Mouse (Mus musculus) T-helper 1 cell (primary cell): ENCODE measurements around the gene Actl6a.

Source experiments
- in situ Hi-C: fragments of 300-600 bp; cut with MboI, MseI; formaldehyde crosslinking; loops from one replicate; pipeline ENCODE4 v1.15.1; 2025; ENCODE audit warnings: high pct_unique_total_duplicates

Actl6a gene

DNA sequence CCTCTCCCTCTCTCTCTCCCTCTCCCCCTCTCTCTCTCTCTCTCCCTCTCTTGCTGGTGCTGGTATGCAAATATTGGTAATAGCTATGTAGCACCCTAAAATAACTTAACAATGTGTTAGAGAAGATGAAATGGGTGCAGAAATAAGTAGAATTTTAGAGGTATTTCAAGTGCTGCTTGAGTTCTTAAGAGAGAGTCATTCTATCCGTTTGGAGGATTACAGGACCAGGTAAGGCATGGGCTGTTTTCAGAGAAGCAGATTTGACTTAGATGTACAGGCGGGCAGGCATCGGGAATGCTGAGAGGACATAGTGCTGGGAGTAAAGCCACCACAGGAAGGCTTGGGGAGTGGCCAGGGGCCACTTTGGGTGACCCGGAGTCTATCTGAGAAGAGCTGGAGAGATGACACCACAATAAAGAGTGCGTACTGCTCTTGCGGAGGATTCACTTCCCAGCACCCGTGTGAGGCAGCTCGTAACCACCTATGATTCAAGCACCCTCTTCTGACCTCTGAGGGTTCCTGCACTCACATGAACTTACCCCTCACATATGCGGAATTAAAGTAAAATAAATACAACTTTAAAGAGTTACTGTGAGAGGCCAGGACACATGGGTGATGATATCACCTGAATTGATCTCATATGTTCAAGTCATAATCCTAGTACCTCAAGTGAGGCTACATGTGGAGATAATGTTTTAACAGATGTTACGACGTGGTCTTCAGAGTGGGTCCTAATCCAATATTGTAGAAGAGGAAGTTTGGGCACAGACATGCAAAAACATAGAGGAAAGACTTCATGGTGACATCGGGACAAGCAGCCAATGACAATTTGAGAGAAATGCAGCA lies 11.1 kb upstream of the Actl6a start:
- in situ Hi-C loops, result loop anchor here (5.0 kb wide), 1 partner anchor 83 kb away; no protein-coding TSS in a partner anchor

DNA sequence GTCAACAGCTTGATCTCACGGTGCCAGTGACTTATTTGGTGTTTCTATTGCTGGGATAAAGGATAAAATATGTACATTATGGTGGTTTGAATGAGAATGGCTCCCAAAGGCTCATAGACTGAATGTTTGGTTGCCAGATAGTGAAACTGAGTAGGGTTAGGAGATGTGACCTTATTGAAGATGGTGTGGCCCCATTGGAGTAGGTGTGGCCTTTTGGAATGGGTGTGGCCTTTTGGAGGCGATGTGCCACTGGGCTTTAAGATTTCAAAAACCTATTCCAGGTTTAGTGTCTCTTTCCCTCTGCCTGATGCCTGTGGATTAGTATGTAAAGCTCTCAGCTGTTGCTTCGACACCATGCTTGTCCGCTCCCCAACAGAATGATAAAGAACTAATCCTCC lies 10.5 kb upstream of the Actl6a start:
- in situ Hi-C loops, result loop anchor here (5.0 kb wide), 1 partner anchor 83 kb away; no protein-coding TSS in a partner anchor

DNA sequence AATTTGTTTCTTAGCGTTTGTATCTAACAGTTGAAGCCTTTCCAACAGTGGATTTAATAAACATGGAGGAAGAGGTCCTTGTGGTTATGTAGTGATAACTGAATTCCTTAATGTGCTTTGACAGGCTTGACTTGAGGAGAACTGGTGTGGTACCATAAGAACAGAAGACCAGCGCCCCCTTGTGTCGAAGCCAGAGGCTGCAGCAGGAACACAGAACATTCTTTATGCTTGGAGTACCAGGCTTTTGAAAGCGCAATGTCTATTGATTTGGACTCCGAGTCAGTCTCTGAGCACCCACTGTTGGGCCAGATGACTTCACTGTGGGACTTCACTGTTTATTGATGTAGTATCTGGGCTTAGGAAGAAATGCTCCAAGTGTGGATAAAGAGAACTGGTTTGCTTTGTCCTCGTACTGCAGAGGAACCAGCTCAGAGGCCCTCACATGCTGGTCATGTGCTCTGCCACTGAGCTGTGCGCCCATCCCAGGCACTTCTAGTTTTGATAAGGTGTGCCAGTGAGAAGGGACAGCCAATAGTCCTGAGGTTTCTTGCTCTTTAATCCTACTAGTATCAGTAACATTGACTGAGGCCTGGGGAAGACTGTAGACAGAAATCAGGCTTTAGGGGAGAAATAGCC lies 7.8 kb upstream of the Actl6a start:
- in situ Hi-C loops, result loop anchor here (5.0 kb wide), 1 partner anchor 86 kb away; no protein-coding TSS in a partner anchor

DNA sequence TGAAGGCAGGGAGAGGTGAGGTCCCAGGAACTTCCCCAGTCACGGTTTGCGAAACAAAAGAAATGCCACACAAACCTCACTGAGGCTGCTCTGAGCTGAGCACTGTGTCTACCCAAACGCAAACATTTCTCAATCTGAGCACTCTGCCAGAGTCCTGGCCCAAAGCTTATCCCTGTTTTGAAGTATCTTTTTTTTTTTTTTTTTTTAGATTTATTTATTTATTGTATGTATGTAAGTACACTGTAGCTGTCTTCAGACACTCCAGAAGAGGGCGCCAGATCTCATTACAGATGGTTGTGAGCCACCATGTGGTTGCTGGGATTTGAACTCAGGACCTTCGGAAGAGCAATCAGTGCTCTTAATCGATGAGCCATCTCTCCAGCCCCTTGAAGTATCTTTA lies 2.1 kb upstream of the Actl6a start:
- in situ Hi-C loops, result loop anchor here (25.0 kb wide), 1 partner anchor 1567 kb away; the partner anchor contains the start of gene Cldn11

DNA sequence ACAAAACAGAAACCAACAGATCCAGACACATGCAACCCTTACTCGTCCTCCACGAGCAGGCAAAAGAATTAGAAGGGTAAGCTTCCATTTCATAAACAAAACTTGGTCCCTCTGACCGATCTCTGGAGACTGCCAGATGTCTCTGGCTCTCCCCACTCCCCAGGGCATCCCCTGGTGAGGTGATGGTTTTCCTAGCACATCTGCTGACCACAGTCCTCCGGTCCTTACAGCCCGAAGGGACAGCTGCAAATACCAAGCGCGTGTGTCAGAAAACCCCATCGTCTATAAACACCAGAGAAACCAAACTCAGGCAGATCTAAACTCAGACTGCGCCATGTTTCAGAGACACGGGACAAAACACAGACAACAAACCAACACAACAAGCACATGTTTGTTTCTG lies 1.5 kb upstream of the Actl6a start:
- in situ Hi-C loops, result loop anchor here (5.0 to 25.0 kb wide), 2 partner anchors 177 to 1567 kb away; partner anchors contain the start of genes Cldn11 and Mfn1

DNA sequence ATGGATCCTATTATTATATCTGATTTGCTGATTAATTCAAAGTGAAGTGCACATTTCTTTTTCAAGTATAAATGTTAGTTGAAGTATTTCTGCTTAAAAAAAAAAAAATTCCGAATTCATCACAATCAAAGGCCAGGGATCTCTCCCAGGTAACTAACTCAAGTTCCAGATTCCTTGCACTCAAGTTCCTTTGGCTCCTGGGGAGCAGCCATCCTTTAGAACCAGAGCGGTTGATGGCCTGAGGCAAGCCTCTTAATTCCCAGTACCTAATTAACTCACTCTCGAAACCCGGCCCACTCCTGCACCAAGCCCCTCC lies 1.9 kb downstream of the Actl6a start:
- in situ Hi-C loops, result loop anchor here (5.0 to 25.0 kb wide), 2 partner anchors 181 to 1571 kb away; partner anchors contain the start of genes Cldn11 and Mfn1

DNA sequence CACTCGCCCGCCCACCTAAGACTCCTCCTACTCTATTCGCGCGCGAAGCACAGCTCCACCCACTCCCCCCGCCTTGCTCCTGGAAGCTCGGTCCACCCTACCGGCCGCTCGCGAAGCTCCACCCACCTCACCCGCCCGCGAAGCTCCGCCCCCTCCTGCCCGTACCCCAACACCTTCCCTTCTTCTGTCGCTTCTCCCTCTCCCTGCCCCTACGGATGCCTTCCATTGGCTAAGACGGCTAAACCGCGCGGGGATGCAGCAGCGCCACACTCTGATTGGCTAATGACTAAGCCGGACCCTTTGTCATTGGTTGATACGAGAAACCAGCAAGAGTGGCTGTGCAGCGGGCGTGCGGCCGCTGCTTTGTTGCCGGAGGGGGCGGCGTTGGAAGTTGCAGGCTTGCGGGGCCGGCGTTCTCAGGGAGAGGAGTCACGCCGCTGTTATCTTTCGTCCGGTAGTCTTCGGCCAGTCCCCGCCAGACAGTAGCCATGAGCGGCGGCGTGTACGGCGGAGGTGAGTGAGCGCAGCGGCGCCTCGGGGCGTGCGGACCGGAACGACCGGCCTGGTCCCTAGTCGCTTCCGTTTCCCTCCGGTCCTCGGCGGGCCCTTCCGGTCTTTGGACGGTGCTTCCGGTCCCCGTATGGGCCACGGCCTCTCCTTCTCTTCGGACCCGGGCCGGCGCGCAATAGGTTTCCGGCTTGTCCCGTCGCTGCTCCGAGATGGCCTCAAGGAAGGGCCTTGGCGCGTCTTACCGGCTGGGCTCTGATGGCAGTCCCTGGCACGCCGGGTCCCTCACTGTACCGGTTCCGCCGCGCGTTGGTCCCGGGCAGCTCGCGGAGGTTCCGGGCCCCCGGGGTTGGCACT lies 2.5 kb downstream of the Actl6a start:
- in situ Hi-C loops, result loop anchor here (5.0 to 25.0 kb wide), 2 partner anchors 181 to 1571 kb away; partner anchors contain the start of genes Cldn11 and Mfn1

DNA sequence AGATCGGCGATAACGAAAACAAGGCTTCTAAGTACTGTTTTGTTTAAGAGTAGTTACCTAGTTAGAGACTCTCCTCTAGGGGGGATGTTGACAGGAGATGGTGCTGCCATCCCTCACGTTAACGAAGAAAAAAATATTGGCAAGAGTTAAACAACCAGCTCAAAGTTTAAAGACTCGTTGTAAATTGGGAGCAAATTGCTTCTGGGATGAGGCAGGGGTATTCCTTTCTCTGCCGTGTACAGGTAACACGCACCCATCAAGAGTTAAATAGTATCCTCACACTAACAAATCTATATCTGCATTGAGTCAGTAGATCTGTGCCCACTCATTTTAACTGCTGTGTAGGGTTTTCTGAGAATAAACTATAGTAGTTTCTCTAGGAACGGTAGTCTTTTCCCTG lies 3.3 kb downstream of the Actl6a start:
- in situ Hi-C loops, result loop anchor here (5.0 to 25.0 kb wide), 2 partner anchors 182 to 1572 kb away; partner anchors contain the start of genes Cldn11 and Mfn1

DNA sequence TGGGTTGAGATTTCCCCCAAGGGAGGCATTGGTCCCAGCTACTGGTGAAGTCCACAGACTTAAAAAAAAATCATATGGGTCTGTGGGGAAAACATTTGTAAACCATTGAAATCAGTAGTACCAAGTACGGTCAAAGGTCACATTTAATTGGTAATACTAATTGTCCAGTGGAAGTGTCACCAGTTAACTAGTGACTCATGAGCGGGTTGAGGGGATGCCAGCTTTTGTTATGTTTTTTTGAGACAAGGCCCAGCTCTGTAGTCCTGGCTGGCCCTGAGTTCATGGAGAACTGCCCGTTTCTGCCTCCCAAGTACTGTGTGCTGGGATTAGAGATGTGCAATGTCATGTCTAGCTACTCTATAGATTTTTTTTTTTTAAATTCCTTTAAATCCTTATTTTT lies 7.6 kb downstream of the Actl6a start:
- in situ Hi-C loops, result loop anchor here (10.0 to 25.0 kb wide), 2 partner anchors 1091 to 1576 kb away; partner anchors contain the start of gene Cldn11

DNA sequence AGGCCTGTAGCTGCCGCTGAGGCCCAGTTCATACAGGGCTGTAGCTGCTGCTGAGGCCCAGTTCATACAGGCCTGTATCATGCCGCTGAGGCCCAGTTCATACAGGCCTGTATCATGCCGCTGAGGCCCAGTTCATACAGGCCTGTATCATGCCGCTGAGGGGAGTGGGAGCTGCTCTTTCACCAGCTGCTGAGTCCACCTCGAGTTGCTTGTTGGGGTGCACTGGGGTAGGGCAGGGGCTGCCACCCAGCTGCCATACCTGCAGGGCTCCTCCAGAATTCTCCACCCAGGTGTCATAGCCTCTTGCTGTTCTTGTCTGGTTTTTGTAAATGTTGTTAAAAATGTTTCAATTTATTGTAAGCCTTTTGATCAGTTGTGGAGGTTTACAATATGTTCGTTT lies 11.3 kb downstream of the Actl6a start:
- in situ Hi-C loops, result loop anchor here (10.0 to 25.0 kb wide), 2 partner anchors 1087 to 1580 kb away; partner anchors contain the start of gene Cldn11

DNA sequence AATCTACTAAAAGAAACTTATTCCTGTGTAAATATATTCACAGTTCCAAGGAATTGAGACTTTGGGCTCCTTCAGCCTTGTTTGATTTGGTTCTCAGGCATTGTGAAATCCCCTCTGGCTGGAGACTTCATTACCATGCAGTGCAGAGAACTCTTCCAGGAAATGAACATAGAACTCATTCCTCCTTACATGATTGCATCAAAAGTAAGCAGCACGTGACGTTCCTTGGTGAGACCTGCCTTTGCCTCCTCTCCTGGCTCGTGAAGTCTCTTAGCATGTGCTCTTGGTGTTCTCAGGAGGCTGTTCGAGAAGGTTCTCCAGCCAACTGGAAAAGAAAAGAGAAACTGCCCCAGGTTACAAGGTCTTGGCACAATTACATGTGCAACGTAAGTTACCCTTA lies 12.2 kb downstream of the Actl6a start:
- in situ Hi-C loops, result loop anchor here (10.0 to 25.0 kb wide), 2 partner anchors 1087 to 1581 kb away; partner anchors contain the start of gene Cldn11

DNA sequence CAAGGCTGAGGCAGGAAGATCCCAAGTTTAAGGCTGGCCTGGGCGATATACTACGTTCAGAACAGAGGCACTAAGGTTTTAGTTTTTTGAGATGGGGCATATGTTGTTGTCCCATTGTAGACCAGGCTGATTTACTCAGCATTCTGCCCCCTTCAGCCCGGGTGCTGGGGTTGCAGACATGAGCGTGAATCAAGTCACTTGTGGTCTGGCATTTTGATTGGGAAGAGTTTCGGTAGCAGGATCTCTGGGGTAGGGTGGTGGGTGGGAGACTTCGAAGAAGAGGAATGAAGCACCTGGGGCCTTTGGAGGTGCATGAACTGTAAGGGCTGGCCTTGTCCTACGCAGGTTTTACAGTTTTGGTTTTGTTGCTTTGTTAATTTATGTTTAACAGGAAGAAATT lies 18.1 kb downstream of the Actl6a start:
- in situ Hi-C loops, result loop anchor here (10.0 to 25.0 kb wide), 2 partner anchors 1331 to 1587 kb away; partner anchors contain the start of gene Cldn11

DNA sequence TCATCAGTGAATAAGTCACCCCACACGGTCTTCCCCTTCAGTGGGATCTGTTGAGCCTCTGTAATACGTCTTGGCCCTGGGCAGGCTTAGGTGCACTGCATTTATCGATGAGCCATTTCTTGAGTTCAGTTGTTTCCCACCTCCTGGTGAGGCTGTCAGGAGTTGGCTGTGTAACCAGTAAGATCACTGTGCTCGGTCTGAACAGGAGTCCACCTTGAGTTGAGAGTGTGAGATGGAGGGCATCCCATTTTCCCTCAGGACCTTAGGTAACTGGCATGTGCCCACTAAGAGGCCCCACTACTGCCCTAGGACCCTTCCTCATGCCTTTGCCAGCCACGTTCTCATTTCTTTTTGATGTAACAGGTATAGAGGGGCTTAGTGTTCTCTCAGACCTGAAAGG lies 19.9 kb downstream of the Actl6a start:
- in situ Hi-C loops, result loop anchor here (10.0 kb wide), 1 partner anchor 1329 kb away; no protein-coding TSS in a partner anchor

DNA sequence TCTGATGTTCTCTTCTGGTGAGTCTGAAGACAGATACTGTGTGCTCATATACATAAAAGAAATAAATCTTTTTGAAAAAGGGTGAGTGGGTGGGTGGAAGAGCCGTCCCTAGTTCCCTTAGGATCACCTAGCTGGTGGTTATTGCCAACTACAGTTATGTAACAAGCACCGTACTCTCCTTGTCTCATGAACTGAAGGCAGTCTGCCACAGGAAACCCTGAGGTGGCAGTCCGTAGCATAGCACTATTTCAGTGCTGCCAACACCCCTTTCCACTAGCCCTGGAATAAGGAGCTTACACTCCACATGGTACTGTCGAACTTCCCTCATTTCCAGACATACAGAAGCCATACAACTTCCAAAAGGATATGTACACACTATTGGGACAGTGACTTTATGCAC lies 21.8 kb downstream of the Actl6a start:
- in situ Hi-C loops, result loop anchor here (10.0 kb wide), 1 partner anchor 1327 kb away; no protein-coding TSS in a partner anchor

DNA sequence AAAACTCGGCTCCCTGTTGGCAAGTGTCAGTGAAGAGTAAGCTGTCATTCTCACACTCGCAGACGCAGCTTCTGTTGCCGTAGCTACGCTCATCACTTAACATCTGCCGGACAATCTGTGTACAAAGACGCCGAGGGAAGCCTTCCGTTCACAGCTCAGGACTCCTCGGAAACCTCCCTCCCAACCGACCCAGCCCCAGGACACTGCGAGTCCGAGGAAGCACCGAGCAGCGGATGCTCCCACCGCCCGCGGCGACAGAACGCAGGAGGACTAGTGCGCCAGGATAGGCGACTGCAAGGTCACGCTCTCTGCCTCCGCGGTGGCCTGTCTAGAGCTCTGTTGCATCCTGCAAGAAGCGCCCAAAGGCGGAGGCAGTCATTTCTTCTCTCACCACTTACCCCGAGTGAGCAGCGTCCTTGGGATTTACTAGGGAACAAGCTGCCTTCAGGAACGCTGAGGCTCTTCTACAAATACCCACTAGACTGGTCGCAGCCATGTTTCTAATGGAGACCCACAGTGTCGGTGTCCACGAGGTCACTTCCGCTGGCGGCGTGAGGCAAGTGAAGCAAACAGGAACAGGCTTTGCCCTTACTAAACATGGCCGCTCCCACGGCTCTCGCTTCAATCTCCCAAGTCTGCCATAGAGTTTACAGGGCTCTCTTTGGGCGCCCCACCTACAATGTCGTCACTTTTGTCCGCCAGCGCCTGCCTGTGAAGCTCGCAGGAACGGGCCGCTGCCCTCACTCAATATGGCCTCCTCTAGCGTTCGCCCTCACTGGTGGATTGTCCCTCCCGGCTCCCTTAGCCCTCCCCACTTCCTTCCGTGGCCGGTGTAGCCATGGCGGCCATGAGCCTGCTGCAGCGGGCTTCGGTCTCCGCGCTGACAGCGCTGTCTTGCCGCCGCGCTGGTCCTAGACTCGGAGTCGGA lies 30.4 kb downstream of the Actl6a start, which contains the start of gene Ndufb5:
TSS of gene Ndufb5 (plus strand) at position 747 of the 928 bp plus-strand sequence.
- in situ Hi-C loops, result loop anchor here (5.0 kb wide), 1 partner anchor 354 kb away; no protein-coding TSS in a partner anchor

DNA sequence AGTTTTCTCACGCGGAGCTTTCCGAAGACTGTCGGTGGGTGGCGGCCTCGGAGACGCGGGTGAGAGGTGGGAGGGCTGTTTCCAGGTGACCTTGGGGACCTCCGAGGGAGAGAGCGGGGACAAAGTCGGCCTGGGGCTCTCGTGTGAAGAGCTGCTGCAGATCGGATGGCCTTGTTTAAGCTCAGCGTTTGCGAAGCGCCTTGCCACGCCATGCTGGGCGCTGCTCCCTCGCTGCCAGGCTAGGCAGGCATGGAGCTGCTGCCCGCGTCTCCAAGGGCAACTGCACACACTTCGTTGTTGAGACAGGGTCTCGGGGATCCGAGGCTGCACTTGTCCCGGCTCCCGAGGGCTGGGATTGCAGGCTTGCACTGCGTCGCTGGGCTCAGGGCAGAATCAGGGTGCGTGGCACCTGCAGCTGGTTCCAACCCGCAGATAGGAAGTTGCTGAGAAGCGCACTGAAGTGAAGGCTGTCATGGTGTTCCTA lies 31.1 kb downstream of the Actl6a start, which contains the start of gene Mrpl47:
TSS of gene Mrpl47 (minus strand) at position 434 of the 484 bp plus-strand sequence.
- in situ Hi-C loops, result loop anchor here (5.0 kb wide), 1 partner anchor 355 kb away; no protein-coding TSS in a partner anchor

DNA sequence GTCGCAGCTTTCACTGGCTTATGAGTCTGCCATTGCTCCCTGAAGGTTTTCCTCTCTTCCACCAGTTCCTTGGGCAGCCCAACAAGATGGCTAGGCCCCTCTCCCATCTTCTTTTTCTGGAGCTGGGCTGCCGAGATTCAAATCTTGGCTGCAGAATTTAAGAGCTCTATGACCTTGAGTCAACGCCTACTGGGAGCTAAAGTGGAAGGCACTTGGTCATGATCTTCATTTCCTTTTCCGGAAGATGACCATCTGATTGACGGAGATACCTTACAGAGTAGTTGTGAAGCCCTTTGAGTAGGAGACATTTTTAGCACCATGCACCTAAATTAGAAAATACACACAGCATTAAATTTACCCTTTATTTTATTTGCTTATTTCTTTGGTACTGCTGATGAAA lies 32.5 kb downstream of the Actl6a start:
- in situ Hi-C loops, result loop anchor here (5.0 kb wide), 1 partner anchor 356 kb away; no protein-coding TSS in a partner anchor

DNA sequence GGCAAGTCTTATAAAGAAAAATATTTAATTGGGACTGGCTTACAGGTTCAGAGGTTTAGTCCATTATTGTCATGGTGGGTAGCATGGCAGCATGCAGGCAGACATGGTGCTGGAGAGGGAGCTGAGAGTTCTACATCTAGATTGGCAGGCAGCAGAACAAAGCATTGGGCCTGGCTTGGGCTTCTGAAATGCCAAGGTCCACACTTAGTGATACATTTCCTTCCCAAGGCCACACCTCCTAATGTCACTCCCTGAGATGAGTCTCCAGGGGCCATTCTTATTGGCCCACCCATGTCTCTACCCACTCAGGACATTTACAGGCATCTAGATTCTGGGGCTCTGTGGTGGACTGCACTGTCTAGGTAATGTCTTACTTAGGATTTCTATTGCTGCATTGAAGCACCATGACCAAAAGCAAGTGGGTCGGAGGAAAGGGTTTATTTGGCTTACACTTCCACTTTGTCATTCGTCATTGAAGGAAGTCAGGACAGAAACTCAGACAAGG lies 36.2 kb downstream of the Actl6a start:
- in situ Hi-C loops, result no loop called here

DNA sequence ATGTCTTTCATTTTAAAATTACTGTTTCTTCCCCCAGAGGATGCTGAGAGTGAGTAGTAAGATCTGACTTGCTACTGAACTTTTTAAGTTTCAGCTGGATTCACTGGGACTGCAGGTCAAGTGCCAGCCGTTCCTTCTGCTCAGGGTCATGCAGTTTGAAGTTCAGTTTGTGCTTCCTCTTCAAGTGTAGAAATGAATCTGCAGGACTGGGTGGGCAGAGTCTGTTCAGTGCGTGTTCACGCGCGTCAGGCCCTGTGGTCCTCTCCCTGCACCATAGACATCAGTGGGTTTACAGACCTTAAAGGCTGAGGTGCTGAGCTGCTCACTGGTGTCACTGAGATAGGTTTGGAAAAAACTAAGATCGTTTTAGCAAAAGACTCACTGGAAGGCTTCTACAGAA lies 38.9 kb downstream of the Actl6a start:
- in situ Hi-C loops, result no loop called here
